Mouse (Mus musculus) megakaryocyte, embryonic 14.5 days (primary cell): ENCODE results near the gene Eya4. TPM values are rescaled to one million over a fixed set of nuclear protein-coding genes. Genes with fewer than 3 reads are reported as not detected.

Source experiments
- H3K27me3 ChIP-seq: replicated peaks from 2 replicates; pipeline ENCODE3; 2012; ENCODE audit warnings: inconsistent platforms
- H3K36me3 ChIP-seq: replicated peaks from 2 replicates; pipeline ENCODE3; 2012; ENCODE audit warnings: low read length, inconsistent platforms, mixed read lengths
- H3K4me1 ChIP-seq: 2 replicates; pipeline ENCODE4 v1.6.1; 2012; ENCODE audit warnings: inconsistent platforms
- H3K4me3 ChIP-seq: replicated peaks from 2 replicates; pipeline ENCODE3; 2012; ENCODE audit warnings: moderate library complexity, mild to moderate bottlenecking, inconsistent platforms
- H3K9me3 ChIP-seq: 2 replicates; pipeline ENCODE4 v1.6.1; 2012; ENCODE audit warnings: inconsistent platforms
- FLI1 ChIP-seq: IDR thresholded peaks from 2 replicates; pipeline ENCODE4 v1.6.1; 2012; ENCODE audit warnings: low read length, inconsistent platforms, mixed read lengths
- GATA1 ChIP-seq: IDR thresholded peaks from 3 replicates; pipeline ENCODE4 v1.6.1; 2012; ENCODE audit warnings: mixed read lengths, low read length, inconsistent platforms, borderline replicate concordance
- polyA plus RNA-seq: library from polyadenylated mRNA; stranded (reverse); fragments of >175 nt; gene quantifications from 2 replicates; pipeline ENCODE4 v1.2.3, GENCODE M21; 2012; ENCODE audit warnings: low replicate concordance; ENCODE audit not compliant: insufficient read depth

The Eya4 gene
- polyA plus RNA-seq, 1 experiment = not detected

DNA sequence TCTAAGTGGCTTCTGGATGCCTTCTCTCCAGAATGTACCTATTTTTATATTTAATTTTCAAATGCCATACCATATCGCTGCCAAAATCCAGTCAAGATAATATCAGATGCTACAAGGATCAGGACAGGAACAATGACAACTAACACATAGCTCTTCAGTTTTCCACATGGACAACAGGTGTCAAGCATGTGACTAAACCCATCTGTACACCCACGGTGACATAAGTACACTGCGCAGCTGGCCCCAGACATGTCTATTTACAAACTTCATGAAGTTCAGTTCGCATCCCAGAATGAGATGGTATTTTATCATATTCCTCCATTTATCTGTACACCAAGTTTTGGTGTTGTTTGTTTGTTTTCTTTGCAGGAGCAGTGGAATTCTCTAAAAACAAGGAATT lies 154.2 kb downstream of the Eya4 start:
- TF ChIP-seq FLI1 = no peak
- no peak for TF ChIP-seq GATA1
- H3K27me3 ChIP-seq = no peaks in the 10 kb centered on the region
- no peaks in the 10 kb centered on the region for H3K4me1 ChIP-seq
- peaks cover 7% of the 10 kb centered on the region for H3K9me3 ChIP-seq
- H3K4me3 ChIP-seq = no peak overlapping the region
- no peaks in the 10 kb centered on the region for H3K36me3 ChIP-seq

DNA sequence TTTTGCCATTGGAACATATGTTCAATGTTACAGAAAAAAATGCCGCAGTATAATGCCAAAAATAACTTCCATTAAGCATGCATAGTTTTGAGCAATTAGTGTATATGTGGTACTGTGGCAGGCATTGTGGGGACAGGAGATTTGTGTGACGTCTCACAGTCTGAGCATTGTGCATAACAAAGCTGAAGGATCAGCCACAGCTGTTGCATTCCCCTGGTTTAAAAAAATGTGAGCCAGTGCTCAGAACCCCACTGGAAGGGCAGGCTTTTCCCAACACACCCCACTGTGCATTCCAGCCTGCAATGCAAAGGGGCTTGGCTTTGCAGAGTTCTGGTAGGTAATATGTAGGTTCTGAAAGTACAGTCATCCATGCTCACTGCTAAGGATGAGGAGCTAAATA lies 155.2 kb downstream of the Eya4 start:
- Histone ChIP-seq H3K27me3 (no peaks in the 10 kb centered on the region), H3K4me3 (no peak overlapping the region), H3K4me1 (no peaks in the 10 kb centered on the region), H3K36me3 (no peaks in the 10 kb centered on the region), H3K9me3 (peaks cover 7% of the 10 kb centered on the region)
- TF ChIP-seq FLI1 (no peak), GATA1 (no peak)

DNA sequence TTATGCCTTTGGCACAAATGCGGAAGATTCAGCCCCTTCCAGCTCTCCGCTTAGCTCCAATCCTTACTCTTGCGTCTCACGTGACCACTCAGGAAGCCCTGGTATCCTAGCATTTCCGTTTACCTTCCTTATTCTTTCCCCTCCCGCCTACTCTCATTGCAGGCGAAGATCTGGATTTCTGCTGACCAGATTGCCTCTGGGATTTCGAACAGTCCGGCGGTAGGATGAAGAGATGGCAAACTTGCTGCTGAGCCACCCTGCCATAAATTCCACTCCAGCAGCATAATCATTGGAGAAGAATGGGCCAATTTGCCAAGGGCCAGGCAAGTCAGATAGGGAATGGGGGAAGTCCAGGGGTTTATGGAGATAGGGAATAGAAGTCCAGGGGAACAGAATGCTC lies 160.8 kb downstream of the Eya4 start:
- H3K36me3 ChIP-seq = no peaks in the 10 kb centered on the region
- no peaks in the 10 kb centered on the region for H3K27me3 ChIP-seq
- no peak for TF ChIP-seq FLI1
- TF ChIP-seq GATA1 = no peak
- H3K4me1 ChIP-seq = no peaks in the 10 kb centered on the region
- H3K4me3 ChIP-seq = no peak overlapping the region
- no peaks in the 10 kb centered on the region for H3K9me3 ChIP-seq

DNA sequence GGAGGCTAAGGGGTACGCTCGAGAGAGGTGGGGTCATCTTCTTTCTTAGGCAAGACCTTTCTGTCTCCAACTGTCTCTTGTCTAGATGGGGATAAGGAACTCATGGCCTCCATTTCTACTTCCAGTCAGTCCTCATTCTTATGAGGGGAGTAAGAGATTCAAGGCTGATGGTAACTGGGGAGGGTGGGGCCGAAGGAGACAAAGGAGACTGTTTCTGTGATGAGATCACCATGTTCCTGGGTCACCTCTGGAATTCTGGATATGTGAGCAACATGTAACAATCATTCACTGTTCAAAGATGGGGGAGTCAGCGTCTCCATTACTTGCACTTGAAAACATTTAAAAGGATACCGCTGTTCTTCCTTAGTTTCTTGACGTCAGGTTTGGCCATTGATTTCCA lies 165.2 kb downstream of the Eya4 start:
- H3K36me3 ChIP-seq = no peaks in the 10 kb centered on the region
- TF ChIP-seq FLI1 (no peak), GATA1 (no peak)
- H3K4me3 ChIP-seq = no peak overlapping the region
- H3K4me1 ChIP-seq = no peaks in the 10 kb centered on the region
- peaks cover 10% of the 10 kb centered on the region; the same call in 1 of the 2 replicates for H3K9me3 ChIP-seq
- no peaks in the 10 kb centered on the region for H3K27me3 ChIP-seq

DNA sequence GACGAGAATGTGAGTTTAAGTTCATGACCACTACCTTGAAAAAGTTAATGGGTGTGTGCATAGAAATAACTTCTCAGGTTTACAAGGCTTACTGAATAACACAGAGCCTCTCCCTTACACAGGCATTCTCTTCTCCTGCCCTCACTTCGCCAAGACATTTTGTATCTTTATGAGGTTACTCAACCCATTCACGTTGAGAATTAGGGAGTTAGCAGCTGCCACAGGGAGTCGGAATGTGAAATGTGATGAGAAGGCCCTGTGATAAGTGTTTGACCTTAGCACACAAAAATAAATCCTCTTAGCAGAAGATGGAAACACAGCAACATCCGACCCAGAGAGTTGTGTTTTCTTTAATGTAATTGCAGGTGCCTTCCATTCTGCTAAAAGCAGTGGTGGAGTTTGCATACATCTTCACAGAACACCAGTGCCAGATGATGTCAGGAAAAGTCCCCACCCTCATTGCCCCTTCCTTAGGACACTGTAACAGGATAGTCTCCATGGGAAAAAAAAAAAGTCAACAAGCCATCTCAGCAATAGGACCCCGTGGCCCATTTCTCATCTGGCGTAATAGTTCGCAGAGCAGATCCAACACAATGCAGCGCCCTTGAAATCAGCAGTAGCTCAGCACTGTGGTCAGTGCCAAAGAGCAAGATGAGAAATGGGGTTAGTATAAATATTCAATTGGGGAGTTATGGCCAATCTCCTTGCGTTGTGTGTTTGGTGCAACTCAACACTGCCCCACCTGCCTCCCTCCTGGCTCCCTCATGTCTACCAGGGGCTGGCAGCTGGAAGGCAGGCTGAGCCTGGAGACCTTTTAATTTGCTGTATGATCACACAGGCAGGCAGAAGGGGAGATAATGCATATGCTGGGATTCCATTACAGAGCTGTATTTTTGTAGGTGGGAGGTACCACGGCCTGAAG lies 168.8 kb downstream of the Eya4 start:
- Histone ChIP-seq H3K36me3 (no peaks in the 10 kb centered on the region), H3K4me3 (no peak overlapping the region), H3K4me1 (no peaks in the 10 kb centered on the region), H3K27me3 (no peaks in the 10 kb centered on the region), H3K9me3 (peaks cover 10% of the 10 kb centered on the region; the same call in 1 of the 2 replicates)
- TF ChIP-seq GATA1 = no peak
- TF ChIP-seq FLI1 = no peak

DNA sequence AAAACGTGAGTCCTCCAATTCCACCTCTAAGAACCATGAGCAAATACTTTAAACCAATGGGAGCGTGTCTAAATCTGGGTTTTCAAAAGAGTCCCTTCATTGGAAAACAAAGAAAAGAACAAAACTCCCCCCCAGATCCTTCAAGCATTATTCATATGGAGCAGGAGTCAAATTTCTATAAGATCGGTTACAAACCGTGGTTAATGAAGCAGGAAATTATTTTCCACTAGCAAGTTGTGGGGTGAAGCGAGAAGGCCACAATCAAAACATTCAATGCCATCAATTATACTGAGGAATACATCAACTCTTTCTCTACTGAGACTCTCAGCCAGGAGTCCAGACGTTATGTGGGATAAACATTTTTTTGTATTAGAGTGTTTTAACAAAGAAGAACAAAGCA lies 171.3 kb downstream of the Eya4 start:
- Histone ChIP-seq H3K4me3 (no peak overlapping the region), H3K9me3 (peaks cover 18% of the 10 kb centered on the region), H3K36me3 (no peaks in the 10 kb centered on the region), H3K27me3 (no peaks in the 10 kb centered on the region), H3K4me1 (no peaks in the 10 kb centered on the region)
- no peak for TF ChIP-seq GATA1
- no peak for TF ChIP-seq FLI1

DNA sequence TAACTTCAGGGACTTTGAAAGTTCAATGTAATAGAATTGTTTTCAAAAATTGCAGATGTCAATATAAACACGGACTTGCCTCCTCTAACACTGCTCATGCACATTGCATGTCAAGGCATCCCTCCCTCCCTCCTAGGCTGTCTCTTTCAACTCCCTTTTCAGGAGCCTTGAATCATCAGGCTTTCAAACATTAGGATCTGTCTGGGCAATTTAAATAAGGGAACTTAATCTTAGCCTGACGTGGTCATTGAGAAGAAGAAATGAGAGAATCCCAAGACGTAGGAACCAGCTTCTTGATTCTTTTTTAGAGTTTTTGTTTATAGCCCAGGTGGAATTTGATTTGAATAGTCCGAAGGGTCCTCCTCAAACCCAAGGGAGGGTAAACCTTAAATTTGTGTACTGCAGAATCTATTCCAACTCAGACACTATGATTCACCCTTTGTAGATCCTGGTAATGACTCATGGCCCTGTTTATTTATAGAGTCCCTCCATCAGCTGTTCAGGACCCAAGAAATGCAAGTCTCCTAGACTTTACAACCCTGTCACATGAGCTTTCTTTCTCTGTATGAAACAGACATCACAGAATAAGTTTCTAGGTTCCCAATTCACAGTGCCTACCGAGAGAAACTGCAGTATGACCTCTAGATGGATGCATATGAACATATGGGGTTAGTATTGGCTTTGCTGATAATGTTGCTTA lies 173.1 kb downstream of the Eya4 start:
- Histone ChIP-seq H3K9me3 (peaks cover 24% of the 10 kb centered on the region), H3K27me3 (no peaks in the 10 kb centered on the region), H3K4me1 (no peaks in the 10 kb centered on the region), H3K4me3 (no peak overlapping the region), H3K36me3 (no peaks in the 10 kb centered on the region)
- TF ChIP-seq GATA1 = no peak
- no peak for TF ChIP-seq FLI1

DNA sequence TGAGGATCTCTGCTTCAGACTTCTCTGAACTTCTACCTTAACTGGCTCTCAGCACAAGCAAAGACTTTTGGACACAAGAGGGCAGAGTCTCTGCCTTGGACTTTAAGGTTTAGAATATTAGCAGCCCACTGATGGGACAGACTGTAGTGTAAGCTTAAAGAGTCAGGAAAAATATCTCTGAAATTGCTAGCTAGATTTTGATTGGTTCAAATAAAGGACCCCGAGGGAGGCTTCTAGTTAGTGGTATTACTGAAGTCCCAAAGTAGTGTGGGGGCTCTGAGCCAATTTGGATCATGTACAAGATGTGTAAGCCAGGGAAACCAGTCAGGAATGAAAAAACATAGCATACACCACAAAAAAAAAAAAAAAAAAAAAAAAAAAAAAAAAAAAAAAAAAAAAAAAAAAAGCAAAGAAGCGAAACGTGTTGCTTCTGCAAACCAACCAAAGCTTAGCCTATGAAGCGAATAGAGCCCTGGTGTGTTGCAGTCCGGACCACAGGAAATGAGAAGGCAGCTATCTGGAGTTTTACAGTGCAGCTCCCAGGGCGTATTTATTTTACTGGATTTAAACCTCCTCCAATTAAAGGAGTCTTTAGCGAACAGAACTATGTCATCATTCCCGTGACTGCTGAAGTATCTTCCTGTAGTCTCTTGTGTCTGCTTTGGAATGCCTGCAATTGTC lies 173.8 kb downstream of the Eya4 start:
- no peak for TF ChIP-seq FLI1
- TF ChIP-seq GATA1 = no peak
- H3K36me3 ChIP-seq = no peaks in the 10 kb centered on the region
- H3K4me3 ChIP-seq = no peak overlapping the region
- H3K4me1 ChIP-seq = no peaks in the 10 kb centered on the region
- H3K27me3 ChIP-seq = no peaks in the 10 kb centered on the region
- H3K9me3 ChIP-seq = peaks cover 18% of the 10 kb centered on the region

DNA sequence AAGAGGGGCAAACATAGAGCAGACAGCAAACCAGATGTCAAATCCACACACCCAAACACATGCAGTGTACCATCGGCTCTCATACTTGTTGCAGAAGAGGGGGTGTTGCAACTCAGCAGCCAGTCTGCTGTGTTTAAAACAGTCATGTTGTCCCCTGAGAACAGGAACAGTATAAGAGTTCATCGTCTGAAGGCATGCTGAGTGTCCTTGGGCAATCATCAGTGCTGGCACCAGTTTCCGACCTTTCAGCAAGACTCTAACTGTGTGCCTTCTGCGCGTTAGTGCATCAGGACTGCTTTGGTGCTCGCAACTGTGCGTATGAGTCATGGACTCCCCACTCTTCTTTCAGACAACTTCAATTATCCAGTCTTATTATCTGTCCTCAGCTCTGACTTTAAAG lies 179.0 kb downstream of the Eya4 start:
- TF ChIP-seq FLI1 (no peak), GATA1 (no peak)

More for the DNA sequence above, 179.0 kb downstream of the Eya4 start:
- no peaks in the 10 kb centered on the region for H3K4me1 ChIP-seq
- peaks cover 18% of the 10 kb centered on the region for H3K9me3 ChIP-seq
- H3K27me3 ChIP-seq = no peaks in the 10 kb centered on the region
- H3K4me3 ChIP-seq = no peak overlapping the region
- H3K36me3 ChIP-seq = no peaks in the 10 kb centered on the region
